Mouse (Mus musculus) kidney, adult 10 weeks (tissue): ENCODE measurements around the gene Olfr6. TPM values are rescaled to one million over a fixed set of nuclear protein-coding genes. Genes with fewer than 3 reads are reported as not detected.

ENCODE experiments used
- polyA plus RNA-seq: library from polyadenylated mRNA; stranded (reverse); fragments of 350-450 nt; fragmentation: Illumina TruSeq; extraction: RNeasy Lipid Tissue Mini Kit (QIAGEN cat#74804); gene quantifications from one replicate; pipeline ENCODE4 v1.2.3, GENCODE M21; 2014; ENCODE audit warnings: low read depth, low replicate concordance

Gene Olfr6
- polyA plus RNA-seq, result not detected

GRCm38 (mm10) chr7:106963837-106964236 lies at the start of gene Olfr6:
TSS of gene Olfr6 (minus strand) at chr7:106963937.

DNA sequence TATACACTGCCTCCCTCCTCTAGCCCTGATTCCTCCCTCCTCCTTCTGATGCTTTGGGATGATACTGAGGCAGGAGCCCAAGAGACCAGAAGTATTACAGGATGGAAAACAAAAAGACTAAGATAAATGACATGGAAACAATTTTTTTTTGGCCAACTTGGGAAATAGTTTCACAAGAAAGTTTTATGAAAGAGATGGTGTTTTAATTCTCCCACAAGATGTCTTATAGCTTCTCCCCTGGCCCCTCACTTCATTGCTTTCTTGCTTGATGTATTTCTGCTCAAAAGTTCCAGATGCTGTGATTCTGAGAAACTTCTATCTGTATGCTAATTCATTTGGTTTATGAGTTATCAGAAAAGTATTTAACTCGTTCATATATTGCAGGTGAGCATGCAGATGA lies 42.2 kb upstream of the Olfr6 start, which contains the start of gene Olfr2:
Gene Olfr2, minus strand, starts transcription at position 101 of the 400 bp plus-strand sequence.

DNA sequence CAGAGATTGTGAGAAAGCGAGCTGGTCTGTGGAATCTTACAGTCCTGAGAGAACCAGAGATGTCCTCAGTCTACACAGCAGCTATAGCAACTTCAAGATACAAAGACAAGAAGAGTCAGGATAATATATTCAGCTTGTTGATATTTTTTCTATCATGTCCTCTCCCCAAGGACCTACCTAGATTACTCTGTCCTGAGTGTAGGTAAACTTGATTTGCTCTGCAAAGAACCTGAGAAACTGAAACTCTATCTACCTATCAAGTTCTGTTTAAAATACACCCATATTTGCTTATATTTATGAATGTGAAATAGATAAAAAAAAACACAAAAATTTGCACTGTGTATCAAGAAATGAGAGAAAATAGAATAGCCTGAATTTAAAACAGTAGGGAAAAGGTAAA lies 11.6 kb upstream of the Olfr6 start, which contains the start of gene Olfr711:
Gene Olfr711, minus strand, starts transcription at position 101 of the 400 bp plus-strand sequence.

DNA sequence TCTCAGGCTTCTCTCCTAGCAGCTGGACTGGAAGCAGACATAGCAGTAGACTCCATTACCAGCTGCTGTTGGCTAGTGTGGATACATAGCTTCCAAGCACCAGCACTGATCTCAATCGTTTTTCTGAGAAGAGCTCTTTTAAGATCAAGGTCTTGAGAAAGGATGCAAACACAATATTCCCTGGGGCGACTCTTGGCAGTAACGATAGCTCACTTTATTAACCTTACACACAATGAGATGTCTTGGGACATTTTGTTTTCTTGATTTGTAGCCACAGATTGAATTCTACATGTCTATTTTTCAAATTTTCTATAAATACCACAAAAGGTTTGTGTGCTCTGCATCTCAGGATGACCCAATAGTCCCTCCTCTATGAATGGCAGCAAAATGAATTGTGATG lies 15.5 kb downstream of the Olfr6 start, which contains the start of gene Olfr710:
Gene Olfr710, minus strand, starts transcription at position 101 of the 400 bp plus-strand sequence.

GRCm38 (mm10) chr7:106932119-106932518 lies 31.6 kb downstream of the Olfr6 start, which contains the start of gene Olfr709-ps1:
TSS of gene Olfr709-ps1 (minus strand) at chr7:106932219.

DNA sequence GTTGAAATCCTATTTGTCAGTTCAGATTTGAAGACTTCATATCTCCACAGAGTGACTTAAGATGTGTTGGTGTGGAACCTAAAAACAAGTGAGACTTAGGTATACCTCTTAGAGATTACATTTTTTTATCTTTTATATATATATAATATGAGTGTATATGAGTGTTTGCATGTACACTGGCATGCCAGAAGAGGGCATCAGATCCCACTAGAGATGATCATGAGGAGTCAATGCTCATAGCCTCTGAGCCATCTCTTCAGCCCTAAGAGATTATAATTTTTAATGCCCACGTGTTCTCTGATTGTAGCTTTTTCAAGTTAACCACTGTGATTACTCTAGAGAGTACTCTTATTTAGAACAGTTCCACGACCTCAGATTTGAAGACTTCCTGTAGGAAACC lies 56.1 kb downstream of the Olfr6 start, which contains the start of gene Olfr1532-ps1:
Gene Olfr1532-ps1, plus strand, starts transcription at position 326 of the 400 bp plus-strand sequence.

Other genes starting within 250 kb of the Olfr6 start
- not detected for gene Olfr695, start 247.5 kb downstream of the Olfr6 start, polyA plus RNA-seq
- gene Olfr697, start 221.5 kb downstream of the Olfr6 start, polyA plus RNA-seq, result not detected
- gene Olfr698, start 208.5 kb downstream of the Olfr6 start, polyA plus RNA-seq, result not detected
- not detected for gene Olfr699, start 170.7 kb downstream of the Olfr6 start, polyA plus RNA-seq
- gene Olfr700, start 155.1 kb downstream of the Olfr6 start, polyA plus RNA-seq, result not detected
- not detected for gene Olfr701, start 149.8 kb downstream of the Olfr6 start, polyA plus RNA-seq
- not detected for gene Olfr702, start 130.0 kb downstream of the Olfr6 start, polyA plus RNA-seq
- not detected for gene Olfr703, start 120.6 kb downstream of the Olfr6 start, polyA plus RNA-seq
- gene Olfr704, start 100.8 kb downstream of the Olfr6 start, polyA plus RNA-seq, result not detected
- not detected for gene Olfr705, start 87.0 kb downstream of the Olfr6 start, polyA plus RNA-seq
- not detected for gene Olfr706, start 75.8 kb downstream of the Olfr6 start, polyA plus RNA-seq
- gene Olfr707, start 62.7 kb downstream of the Olfr6 start, polyA plus RNA-seq, result not detected
- gene Olfr1532-ps1, start 55.9 kb downstream of the Olfr6 start, polyA plus RNA-seq, result not detected
- gene Olfr709-ps1, start 31.7 kb downstream of the Olfr6 start, polyA plus RNA-seq, result not detected
- not detected for gene Olfr710, start 15.6 kb downstream of the Olfr6 start, polyA plus RNA-seq
- gene Olfr711, start 11.5 kb upstream of the Olfr6 start, polyA plus RNA-seq, result not detected
- gene Olfr2, start 42.1 kb upstream of the Olfr6 start, polyA plus RNA-seq, result not detected
- gene Olfr713, start 67.2 kb upstream of the Olfr6 start, polyA plus RNA-seq, result not detected
- not detected for gene Olfr714, start 107.0 kb upstream of the Olfr6 start, polyA plus RNA-seq
- not detected for gene Olfr17, start 129.3 kb upstream of the Olfr6 start, polyA plus RNA-seq
- gene Olfr715b, start 146.4 kb upstream of the Olfr6 start, polyA plus RNA-seq, result not detected
- not detected for gene Olfr715, start 167.1 kb upstream of the Olfr6 start, polyA plus RNA-seq
- gene Olfr716, start 174.4 kb upstream of the Olfr6 start, polyA plus RNA-seq, result not detected
- gene Nlrp14, start 203.1 kb upstream of the Olfr6 start, polyA plus RNA-seq, result not detected
- gene Rbmxl2, start 245.5 kb upstream of the Olfr6 start, polyA plus RNA-seq, result not detected